In the genomic region with DNA sequence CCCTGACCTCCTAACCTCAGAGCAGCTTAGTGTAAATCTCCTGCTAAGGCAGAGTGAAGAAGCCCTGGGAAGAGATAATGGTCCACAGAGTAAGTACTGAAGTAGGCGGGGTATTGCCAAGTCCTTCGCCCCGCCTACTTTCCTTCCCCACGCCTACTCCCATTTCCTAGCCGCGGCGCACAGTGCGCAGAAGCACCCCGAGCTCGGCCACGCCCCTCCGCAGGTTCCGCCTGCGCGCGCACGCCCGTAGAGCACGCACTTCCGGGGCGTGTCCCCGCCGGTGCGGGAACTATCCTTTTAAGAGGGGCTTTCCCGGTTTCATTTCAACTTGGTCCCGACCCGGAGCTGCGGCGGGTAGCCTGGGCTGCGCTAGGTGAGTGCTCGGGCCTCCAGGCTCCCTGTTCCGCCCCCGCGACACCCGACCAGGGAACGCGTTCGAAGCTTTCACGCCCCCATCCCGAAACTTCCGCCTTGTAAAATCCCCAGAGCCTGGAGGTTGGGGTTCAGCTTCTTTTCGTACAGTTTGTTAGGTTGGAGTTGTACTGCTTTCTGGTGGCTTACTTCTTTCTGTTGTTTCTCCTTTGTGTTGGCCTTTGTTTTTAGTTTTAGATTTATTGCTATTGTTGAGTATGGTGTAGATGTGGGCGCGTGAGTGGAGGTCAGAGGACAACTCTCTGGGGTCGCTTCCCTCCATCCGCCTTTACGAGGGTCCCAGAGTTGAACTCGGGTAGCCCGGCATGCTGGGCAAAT, we compare ENCODE assay signal across 8 mouse cellular contexts. TPM values are rescaled to one million over a fixed set of nuclear protein-coding genes. Genes with fewer than 3 reads are reported as not detected.
DNase-seq lines count a peak whose midpoint lies in the region; ATAC-seq lines count a peak whose summit lies in the region.

TSS of gene Katna1 (plus strand) at position 250 of the 750 bp plus-strand sequence.

- H3K4me3 ChIP-seq in hindbrain, embryonic 16.5 days (ENCODE audit: low read length), result peak within 1 kb of the TSS; percentile 88
- peak within 1 kb of the TSS; percentile 99 for H3K4me3 ChIP-seq in macrophage (ENCODE audit: inconsistent target)

- H3K27ac ChIP-seq in hindbrain, embryonic 16.5 days (ENCODE audit: low read depth, low read length), result peak within 1 kb of the TSS; percentile 84
- peak within 1 kb of the TSS; percentile 68 for H3K27ac ChIP-seq in macrophage

- H3K79me2 ChIP-seq in macrophage (ENCODE audit: inconsistent target), result peaks cover 49% of the 10 kb centered on the region

- peak; percentile 95 for DNase-seq in WW6 (ENCODE audit: low read depth, low spot score)
- peak; percentile 77 to 88 for DNase-seq in cerebellum, postnatal 4 days (ENCODE audit: low spot score in 2 of 2)
- DNase-seq in gastrocnemius, adult 18-20 months (ENCODE audit: low spot score), result peak; percentile 93
- DNase-seq in left cerebral cortex, adult 18-20 months (ENCODE audit: low spot score in 2 of 2), result peak; percentile 88 to 89
- peak; percentile 94 for DNase-seq in right cerebral cortex, adult 18-20 months
- peak; percentile 74 for DNase-seq in urinary bladder, postnatal 10 days (ENCODE audit: low spot score)

- no peaks in the 10 kb centered on the region for H3K9me3 ChIP-seq in hindbrain, embryonic 16.5 days (ENCODE audit: control insufficient read depth, low read length)

- H3K4me1 ChIP-seq in hindbrain, embryonic 16.5 days (ENCODE audit: control insufficient read depth, insufficient read depth, low read depth, low read length), result peaks cover 9% of the 10 kb centered on the region

- H3K36me3 ChIP-seq in hindbrain, embryonic 16.5 days (ENCODE audit: control insufficient read depth, insufficient read depth, low read length), result no peaks in the 10 kb centered on the region
- no peaks in the 10 kb centered on the region for H3K36me3 ChIP-seq in macrophage (ENCODE audit: inconsistent target)

- ATAC-seq in hindbrain, embryonic 16.5 days, result peak; percentile 99

- no peaks in the 10 kb centered on the region for H3K27me3 ChIP-seq in hindbrain, embryonic 16.5 days (replicated peaks; ENCODE audit: control insufficient read depth, insufficient read depth, low read length)

- peak within 1 kb of the TSS; percentile 78 for H3K9ac ChIP-seq in hindbrain, embryonic 16.5 days (ENCODE audit: low read depth, low read length)

- peak within 1 kb of the TSS; percentile 93 for H3K4me2 ChIP-seq in hindbrain, embryonic 16.5 days (ENCODE audit: low read length)

- WGBS in hindbrain, embryonic 16.5 days, result under 1% methylated on average over 49 of the region's 49 CpGs
- WGBS in macrophage (ENCODE audit: missing documents), result under 1% methylated on average over 47 of the region's 49 CpGs

RNA-seq across cellular contexts. Expression of gene Katna1, which starts in this region (rescaled TPM):
- 10 to 100 TPM; 11.8 to 13.9 TPM for total RNA-seq in gastrocnemius, adult 18-20 months (2021)
- polyA plus RNA-seq in hindbrain, embryonic 16.5 days (2015; fragmentation: Nextera tagmentation; extraction: Ambion mirVana), result 26.2 and 26.6 TPM in 2 replicates
- 10 to 100 TPM; 16.7 to 16.9 TPM for total RNA-seq in left cerebral cortex, adult 18-20 months (2021)
- 100 to 1,000 TPM in 14 of 26 experiments, 10 to 100 TPM in 12; 59.1 to 224 (median 102) TPM for total RNA-seq in macrophage (2018; cell fraction: chromatin; rRNA removed)
- 10 to 100 TPM; 25.2 to 54.0 (median 35.5) TPM for total RNA-seq in macrophage (2018; cell fraction: cytosol; rRNA removed)
- 100 to 1,000 TPM in 6 of 26 experiments, 10 to 100 TPM in 20; 40.8 to 299 (median 71.2) TPM for total RNA-seq in macrophage (2018; cell fraction: nucleus; rRNA removed)
- polyA plus RNA-seq in macrophage (2018), result 26.3 to 32.2 TPM (median 29.9 TPM) in 3 replicates

Comparison
In these comparisons a context has a peak if more than half of its experiments do, and no peak if none do; other contexts are left out.
1. Peak in every context shown above with its lines: DNase-seq, ATAC-seq, H3K4me3 ChIP-seq and H3K27ac ChIP-seq.